Mouse (Mus musculus): ENCODE measurements at regions not wholly inside any gene's neighbourhood (a gene's known extent, or its start where the extent isn't known, plus 50 kb on each side); places are given as distances from the start of the nearest gene placed in this dataset.

DNA sequence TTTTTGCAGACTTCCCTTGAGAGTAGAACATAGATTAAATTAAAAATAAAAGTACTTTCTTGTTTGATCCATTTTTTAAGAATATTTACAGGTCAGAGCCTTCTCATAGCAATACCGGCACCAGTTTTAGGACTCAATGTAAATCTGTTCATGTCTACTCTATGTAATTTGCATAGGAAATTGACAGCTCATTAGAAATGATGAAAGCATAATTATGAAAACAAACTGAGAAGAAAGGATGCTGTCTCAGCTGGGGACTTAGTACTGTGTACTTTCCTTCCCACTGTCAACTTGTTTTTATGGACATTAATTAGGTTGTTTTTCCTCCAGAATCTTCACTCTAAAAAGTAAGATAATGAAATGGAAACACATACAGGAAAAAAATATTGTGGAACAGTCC lies 3344.8 kb upstream of the Gm6569 start:
- no peak overlapping the region for H3K4me2 ChIP-seq (ENCODE audit: low read length)
- no peaks in the 10 kb centered on the region for H3K9me3 ChIP-seq (replicated peaks; ENCODE audit: control insufficient read depth, low read length, poor library complexity, severe bottlenecking)
- H3K27me3 ChIP-seq (ENCODE audit: control insufficient read depth, insufficient read depth, low read depth, low read length) = no peaks in the 10 kb centered on the region
- no peaks in the 10 kb centered on the region for H3K36me3 ChIP-seq (ENCODE audit: control insufficient read depth, insufficient read depth, low read length)
- 59% methylated on average over 1 of the region's 1 CpGs for WGBS
- H3K4me1 ChIP-seq (ENCODE audit: control insufficient read depth, insufficient read depth, low read length) = no peaks in the 10 kb centered on the region
- H3K4me3 ChIP-seq (ENCODE audit: low read depth, low read length) = no peak overlapping the region
- no peak overlapping the region for H3K9ac ChIP-seq (ENCODE audit: low read depth, low read length)
- H3K27ac ChIP-seq (ENCODE audit: low read length) = no peak overlapping the region
- no peak for ATAC-seq

DNA sequence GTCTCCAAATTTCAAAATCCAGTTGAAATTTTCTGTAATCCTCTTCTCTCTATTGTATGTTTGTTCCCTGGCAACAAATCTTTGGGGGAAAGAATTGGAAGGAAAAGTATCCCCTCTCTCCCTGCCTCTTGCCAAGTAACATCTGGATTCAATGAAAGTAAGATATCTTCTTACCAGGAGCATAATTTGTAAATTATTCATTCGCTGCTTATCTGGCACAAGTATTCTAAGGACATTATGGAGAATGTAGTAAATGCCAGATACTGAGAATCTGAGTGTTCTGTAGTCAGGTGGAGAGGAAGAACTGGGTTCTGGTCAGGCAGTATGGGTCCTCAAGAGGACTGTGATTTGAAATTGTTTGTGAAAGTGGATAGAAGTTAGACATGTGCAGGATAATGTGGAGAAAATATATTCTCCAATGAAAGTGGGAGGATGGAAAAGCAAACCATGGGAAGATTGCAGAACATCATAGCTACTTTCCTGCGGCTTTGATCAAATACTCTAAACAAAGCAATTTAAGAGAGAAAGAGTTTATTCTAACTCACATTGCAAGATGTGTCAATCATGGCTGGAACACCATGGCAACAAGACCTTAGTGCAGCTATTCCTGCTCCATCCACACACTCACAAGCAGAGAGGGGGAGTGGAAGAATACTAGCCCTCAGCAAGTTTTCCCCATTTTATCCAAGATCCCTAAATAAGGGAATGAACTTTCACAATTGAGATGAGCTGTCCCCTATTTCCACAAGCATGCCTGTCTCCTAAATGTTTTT lies 3327.1 kb upstream of the Gm6569 start:
- no peak for ATAC-seq
- Histone ChIP-seq H3K9ac (ENCODE audit: low read depth, low read length) (no peak overlapping the region), H3K4me2 (ENCODE audit: low read length) (no peak overlapping the region), H3K27ac (ENCODE audit: low read length) (no peak overlapping the region), H3K4me1 (ENCODE audit: control insufficient read depth, insufficient read depth, low read length) (no peaks in the 10 kb centered on the region), H3K36me3 (ENCODE audit: control insufficient read depth, insufficient read depth, low read length) (no peaks in the 10 kb centered on the region), H3K4me3 (ENCODE audit: low read depth, low read length) (no peak overlapping the region), H3K27me3 (ENCODE audit: control insufficient read depth, insufficient read depth, low read depth, low read length) (no peaks in the 10 kb centered on the region), H3K9me3 (replicated peaks; ENCODE audit: control insufficient read depth, low read length, poor library complexity, severe bottlenecking) (no peaks in the 10 kb centered on the region)
- WGBS = 67% methylated on average over 2 of the region's 2 CpGs

DNA sequence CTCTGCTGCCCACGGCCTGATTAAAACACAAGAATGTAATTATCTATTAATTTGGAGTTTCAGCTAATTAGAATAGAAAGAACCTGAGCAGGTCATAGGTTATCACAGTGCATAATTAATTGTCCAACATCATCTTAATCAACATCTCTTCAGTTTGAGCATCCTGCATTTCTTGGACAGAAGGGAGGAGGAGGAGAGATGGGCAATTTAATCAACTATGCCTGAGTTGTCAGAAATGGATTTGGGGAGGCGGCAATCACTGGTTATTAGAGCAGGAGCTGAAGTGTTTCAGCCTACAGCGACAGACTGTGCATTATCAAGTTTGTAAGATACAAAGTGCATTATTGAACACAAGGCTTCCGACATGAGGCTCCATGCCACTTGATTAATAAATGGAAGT lies 3313.8 kb upstream of the Gm6569 start:
- H3K9ac ChIP-seq (ENCODE audit: low read depth, low read length) = no peak overlapping the region
- no peaks in the 10 kb centered on the region for H3K4me1 ChIP-seq (ENCODE audit: control insufficient read depth, insufficient read depth, low read length)
- H3K4me2 ChIP-seq (ENCODE audit: low read length) = no peak overlapping the region
- no peak overlapping the region for H3K4me3 ChIP-seq (ENCODE audit: low read depth, low read length)
- WGBS = 73% methylated on average over 4 of the region's 4 CpGs
- no peaks in the 10 kb centered on the region for H3K27me3 ChIP-seq (ENCODE audit: control insufficient read depth, insufficient read depth, low read depth, low read length)
- H3K27ac ChIP-seq (ENCODE audit: low read length) = no peak overlapping the region
- no peaks in the 10 kb centered on the region for H3K36me3 ChIP-seq (ENCODE audit: control insufficient read depth, insufficient read depth, low read length)
- ATAC-seq = no peak
- no peaks in the 10 kb centered on the region for H3K9me3 ChIP-seq (replicated peaks; ENCODE audit: control insufficient read depth, low read length, poor library complexity, severe bottlenecking)

DNA sequence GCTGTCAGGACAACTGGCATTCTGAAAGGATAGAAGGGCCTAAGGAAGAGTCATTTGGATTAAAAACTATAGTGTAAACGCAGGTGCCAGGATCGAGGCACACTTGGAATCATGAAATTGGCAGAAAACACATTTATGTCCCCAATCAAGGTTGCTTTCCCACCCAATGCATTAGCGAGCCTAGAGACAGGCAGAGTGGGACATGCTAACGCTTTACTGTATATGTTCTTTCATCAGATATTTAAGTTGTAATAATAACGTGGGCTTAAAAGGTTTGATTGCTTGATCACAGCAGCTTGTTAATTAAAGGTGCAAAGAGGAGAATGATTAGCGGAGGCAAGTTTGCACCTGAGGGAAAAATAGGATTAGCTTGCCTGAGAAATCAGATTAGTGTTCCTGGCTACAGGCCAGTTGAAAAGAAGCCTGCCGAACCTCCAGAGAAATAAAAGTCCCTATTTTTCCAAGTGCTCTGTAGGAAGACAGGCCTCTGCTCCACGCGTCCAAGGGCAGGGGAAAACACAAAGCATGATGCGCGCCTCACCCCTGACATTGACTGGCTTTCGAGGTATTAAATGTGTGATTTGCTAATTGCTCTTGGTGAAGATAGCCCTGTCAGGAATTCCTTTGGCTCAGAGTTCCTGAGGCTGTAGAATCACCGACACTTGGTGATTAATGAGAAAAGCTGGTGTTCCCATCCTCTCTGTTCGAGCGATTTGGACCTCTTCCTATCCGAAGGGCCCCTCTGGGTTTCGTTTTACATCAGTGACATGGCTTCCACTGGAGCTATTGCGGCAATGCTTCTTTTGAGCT lies 3279.4 kb upstream of the Gm6569 start:
- 17% methylated on average over 18 of the region's 18 CpGs for WGBS
- Histone ChIP-seq H3K9me3 (replicated peaks; ENCODE audit: control insufficient read depth, low read length, poor library complexity, severe bottlenecking) (no peaks in the 10 kb centered on the region), H3K27me3 (ENCODE audit: control insufficient read depth, insufficient read depth, low read depth, low read length) (no peaks in the 10 kb centered on the region), H3K27ac (ENCODE audit: low read length) (no peak overlapping the region), H3K4me3 (ENCODE audit: low read depth, low read length) (no peak overlapping the region), H3K4me2 (ENCODE audit: low read length) (peak overlapping the region; percentile 25), H3K36me3 (ENCODE audit: control insufficient read depth, insufficient read depth, low read length) (no peaks in the 10 kb centered on the region), H3K4me1 (ENCODE audit: control insufficient read depth, insufficient read depth, low read length) (peaks cover 12% of the 10 kb centered on the region), H3K9ac (ENCODE audit: low read depth, low read length) (no peak overlapping the region)
- peak; percentile 86 for ATAC-seq

DNA sequence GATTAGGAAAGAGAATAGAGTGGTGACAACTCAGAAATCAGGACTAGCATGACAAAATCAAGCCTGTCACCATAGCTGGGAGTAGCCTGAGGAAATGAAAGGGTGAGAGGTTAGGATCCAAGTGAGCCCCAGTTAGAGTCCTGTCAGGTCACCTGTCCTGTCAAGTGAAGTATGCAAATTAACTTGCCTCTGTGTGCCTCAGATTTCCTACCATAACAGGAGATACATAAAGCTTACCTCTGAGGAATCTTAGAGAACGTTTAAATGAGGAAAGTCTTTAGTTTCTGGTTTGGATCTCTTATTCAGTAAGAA lies 3278.8 kb upstream of the Gm6569 start:
- WGBS = 45% methylated on average over 1 of the region's 1 CpGs
- peak overlapping the region; percentile 25 for H3K4me2 ChIP-seq (ENCODE audit: low read length)
- H3K9me3 ChIP-seq (replicated peaks; ENCODE audit: control insufficient read depth, low read length, poor library complexity, severe bottlenecking) = no peaks in the 10 kb centered on the region
- H3K4me1 ChIP-seq (ENCODE audit: control insufficient read depth, insufficient read depth, low read length) = peaks cover 12% of the 10 kb centered on the region
- ATAC-seq = peak; percentile 58
- H3K9ac ChIP-seq (ENCODE audit: low read depth, low read length) = no peak overlapping the region
- no peaks in the 10 kb centered on the region for H3K36me3 ChIP-seq (ENCODE audit: control insufficient read depth, insufficient read depth, low read length)
- no peak overlapping the region for H3K27ac ChIP-seq (ENCODE audit: low read length)
- H3K4me3 ChIP-seq (ENCODE audit: low read depth, low read length) = no peak overlapping the region
- no peaks in the 10 kb centered on the region for H3K27me3 ChIP-seq (ENCODE audit: control insufficient read depth, insufficient read depth, low read depth, low read length)

DNA sequence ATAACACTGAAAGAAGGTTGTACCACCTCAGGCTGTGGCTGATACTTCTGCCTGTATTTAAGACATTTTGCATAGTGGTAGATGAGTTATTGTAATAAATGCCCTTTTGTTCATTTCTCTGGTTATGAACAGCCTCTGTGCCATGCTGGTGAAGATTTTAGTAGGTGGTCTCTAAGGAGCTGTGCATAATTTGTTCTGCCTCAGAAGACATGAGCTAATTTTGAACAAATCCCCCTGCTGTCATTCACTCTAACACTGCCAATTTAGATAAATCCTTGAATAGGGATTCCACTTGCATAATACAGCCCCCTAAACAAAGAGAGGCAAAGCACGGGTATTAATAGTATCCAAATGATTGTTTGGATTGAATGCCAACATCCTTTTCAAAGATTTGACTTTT lies 3240.1 kb upstream of the Gm6569 start:
- H3K4me1 ChIP-seq (ENCODE audit: control insufficient read depth, insufficient read depth, low read length) = no peaks in the 10 kb centered on the region; the same call in 1 of the 2 replicates
- no peak overlapping the region for H3K27ac ChIP-seq (ENCODE audit: low read length)
- H3K27me3 ChIP-seq (ENCODE audit: control insufficient read depth, insufficient read depth, low read depth, low read length) = no peaks in the 10 kb centered on the region; the same call in 1 of the 2 replicates
- whole genome bisulfite sequencing = 15% methylated on average over 1 of the region's 1 CpGs
- no peak overlapping the region for H3K9ac ChIP-seq (ENCODE audit: low read depth, low read length)
- ATAC-seq = peak; percentile 32; the same call in 1 of the 2 replicates
- no peaks in the 10 kb centered on the region for H3K36me3 ChIP-seq (ENCODE audit: control insufficient read depth, insufficient read depth, low read length)
- H3K9me3 ChIP-seq (replicated peaks; ENCODE audit: control insufficient read depth, low read length, poor library complexity, severe bottlenecking) = no peaks in the 10 kb centered on the region
- no peak overlapping the region for H3K4me3 ChIP-seq (ENCODE audit: low read depth, low read length)
- no peak overlapping the region for H3K4me2 ChIP-seq (ENCODE audit: low read length)

DNA sequence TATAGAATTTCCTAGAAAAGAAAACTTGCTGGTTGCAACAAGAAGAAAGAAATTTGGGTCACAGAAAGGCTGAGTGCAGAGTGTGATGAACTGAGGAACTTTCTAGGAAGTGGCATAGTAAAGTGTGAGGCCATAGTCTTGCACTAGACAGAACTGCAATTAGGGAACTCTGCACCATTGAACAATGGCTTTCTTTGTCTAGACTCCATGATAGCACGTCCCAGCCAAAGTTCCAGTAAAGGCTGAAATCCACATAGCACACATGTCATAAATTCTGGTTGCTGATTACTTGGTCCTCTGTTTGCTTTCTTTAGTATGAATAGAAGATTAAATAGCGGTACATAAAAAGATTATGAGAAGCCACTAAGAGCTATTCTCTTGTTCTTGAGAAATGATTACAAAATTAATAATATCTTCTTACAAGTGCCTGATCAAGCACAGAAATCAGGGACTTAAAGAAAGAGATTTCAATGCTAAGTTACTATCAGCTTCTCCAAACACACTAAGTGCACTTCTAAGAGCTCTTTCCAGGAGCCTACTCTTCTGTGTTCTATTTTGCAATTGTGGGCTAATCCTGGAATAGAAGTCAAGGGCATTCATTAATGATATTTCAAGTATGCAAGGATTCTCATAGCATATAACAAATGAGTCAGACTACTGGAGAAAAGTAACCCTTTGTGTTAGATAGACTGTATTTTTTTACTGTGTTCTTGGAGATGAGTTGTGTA lies 3233.4 kb upstream of the Gm6569 start:
- Histone ChIP-seq H3K36me3 (ENCODE audit: control insufficient read depth, insufficient read depth, low read length) (no peaks in the 10 kb centered on the region), H3K27ac (ENCODE audit: low read length) (no peak overlapping the region), H3K27me3 (ENCODE audit: control insufficient read depth, insufficient read depth, low read depth, low read length) (no peaks in the 10 kb centered on the region; the same call in 1 of the 2 replicates), H3K4me1 (ENCODE audit: control insufficient read depth, insufficient read depth, low read length) (no peaks in the 10 kb centered on the region), H3K4me2 (ENCODE audit: low read length) (no peak overlapping the region), H3K9ac (ENCODE audit: low read depth, low read length) (no peak overlapping the region), H3K4me3 (ENCODE audit: low read depth, low read length) (no peak overlapping the region), H3K9me3 (replicated peaks; ENCODE audit: control insufficient read depth, low read length, poor library complexity, severe bottlenecking) (no peaks in the 10 kb centered on the region)
- no peak for ATAC-seq
- WGBS = 68% methylated on average over 2 of the region's 2 CpGs

DNA sequence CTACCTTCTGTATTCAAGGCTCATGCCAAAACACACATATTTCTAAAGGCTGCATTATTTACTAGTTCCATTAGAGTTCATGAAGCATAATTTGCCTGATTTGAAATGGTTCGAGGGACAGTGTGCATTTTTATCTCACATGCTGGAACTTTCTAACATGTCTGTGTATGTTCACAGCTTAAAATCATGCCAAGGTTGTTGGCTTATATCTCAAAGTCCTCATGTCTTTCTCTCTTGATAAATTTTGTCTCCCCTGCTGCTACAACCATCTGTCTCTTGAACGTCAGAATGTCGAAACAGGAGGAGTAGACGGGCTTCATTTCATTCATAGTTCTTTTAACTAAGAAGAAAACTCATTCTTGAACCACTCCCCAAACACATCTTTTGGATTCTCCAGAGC lies 3229.1 kb upstream of the Gm6569 start:
- H3K9ac ChIP-seq (ENCODE audit: low read depth, low read length) = no peak overlapping the region
- no peak overlapping the region for H3K4me2 ChIP-seq (ENCODE audit: low read length)
- no peaks in the 10 kb centered on the region for H3K4me1 ChIP-seq (ENCODE audit: control insufficient read depth, insufficient read depth, low read length)
- no peaks in the 10 kb centered on the region for H3K9me3 ChIP-seq (replicated peaks; ENCODE audit: control insufficient read depth, low read length, poor library complexity, severe bottlenecking)
- no peak overlapping the region for H3K27ac ChIP-seq (ENCODE audit: low read length)
- WGBS = 88% methylated on average over 4 of the region's 4 CpGs
- H3K27me3 ChIP-seq (ENCODE audit: control insufficient read depth, insufficient read depth, low read depth, low read length) = no peaks in the 10 kb centered on the region
- no peaks in the 10 kb centered on the region for H3K36me3 ChIP-seq (ENCODE audit: control insufficient read depth, insufficient read depth, low read length)
- no peak for ATAC-seq
- H3K4me3 ChIP-seq (ENCODE audit: low read depth, low read length) = no peak overlapping the region

DNA sequence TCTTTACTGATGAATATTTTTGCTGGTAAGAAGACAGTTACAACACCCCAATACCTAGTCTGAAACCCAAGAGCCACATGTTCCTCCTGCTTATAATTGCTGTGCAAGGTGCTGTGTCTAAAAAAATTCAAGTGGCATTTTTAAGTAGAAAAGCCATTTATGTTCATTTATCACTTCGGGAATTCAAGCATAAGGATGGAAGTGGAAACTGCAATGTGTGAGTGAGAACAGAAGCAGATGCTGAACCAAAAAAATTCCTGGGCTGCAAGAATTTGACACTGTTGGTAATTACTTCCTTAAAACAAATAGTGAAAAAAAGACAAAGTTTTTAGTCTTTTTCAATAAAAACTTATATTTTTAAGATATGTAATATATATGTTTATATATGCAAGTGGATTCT lies 3227.5 kb upstream of the Gm6569 start:
- Histone ChIP-seq H3K4me1 (ENCODE audit: control insufficient read depth, insufficient read depth, low read length) (no peaks in the 10 kb centered on the region), H3K27ac (ENCODE audit: low read length) (no peak overlapping the region)
- 83% methylated on average over 1 of the region's 1 CpGs for WGBS

More for the DNA sequence above, 3227.5 kb upstream of the Gm6569 start:
- Histone ChIP-seq H3K4me3 (ENCODE audit: low read depth, low read length) (no peak overlapping the region), H3K9me3 (replicated peaks; ENCODE audit: control insufficient read depth, low read length, poor library complexity, severe bottlenecking) (no peaks in the 10 kb centered on the region), H3K9ac (ENCODE audit: low read depth, low read length) (no peak overlapping the region), H3K4me2 (ENCODE audit: low read length) (no peak overlapping the region), H3K36me3 (ENCODE audit: control insufficient read depth, insufficient read depth, low read length) (no peaks in the 10 kb centered on the region), H3K27me3 (ENCODE audit: control insufficient read depth, insufficient read depth, low read depth, low read length) (no peaks in the 10 kb centered on the region)
- ATAC-seq = no peak
